Mouse (Mus musculus): ENCODE measurements around the gene Wdr86. TPM values are rescaled to one million over a fixed set of nuclear protein-coding genes. Genes with fewer than 3 reads are reported as not detected.

The Wdr86 gene
- polyA plus RNA-seq, 1 experiment from 2014 or later: 14.2 TPM

- Histone ChIP-seq H3K9ac (ENCODE audit: low read length) (no peak overlapping the region), H3K4me2 (ENCODE audit: low read depth) (peak overlapping the region; percentile 91), H3K36me3 (ENCODE audit: control insufficient read depth, insufficient read depth, low read length) (no peaks in the 10 kb centered on the region), H3K4me3 (ENCODE audit: low read depth, low read length) (no peak overlapping the region), H3K27ac (ENCODE audit: low read depth, low read length) (no peak overlapping the region), H3K4me1 (ENCODE audit: control insufficient read depth, insufficient read depth, low read length) (peaks cover 12% of the 10 kb centered on the region), H3K9me3 (ENCODE audit: control insufficient read depth, low read length) (no peaks in the 10 kb centered on the region), H3K27me3 (ENCODE audit: control insufficient read depth, insufficient read depth, low read length) (no peaks in the 10 kb centered on the region)
- WGBS: 6% methylated on average over 2 of the region's 2 CpGs
- no peak for ATAC-seq (ENCODE audit: insufficient read depth, low FRiP score, low TSS enrichment)
- peak; percentile 44 for DNase-seq (ENCODE audit: low spot score)
Observed at GRCm38 (mm10) chr5:24752175-24752498, 21.6 kb upstream of the Wdr86 start.

GRCm38 (mm10) chr5:24751305-24752174 lies 21.0 kb upstream of the Wdr86 start:
- H3K4me3 ChIP-seq (ENCODE audit: low read depth, low read length): peak overlapping the region; percentile 45
- H3K4me1 ChIP-seq (ENCODE audit: control insufficient read depth, insufficient read depth, low read length): peaks cover 12% of the 10 kb centered on the region
- H3K27ac ChIP-seq (ENCODE audit: low read depth, low read length): no peak overlapping the region
- DNase-seq (ENCODE audit: low spot score) (peak; percentile 57), ATAC-seq (ENCODE audit: insufficient read depth, low FRiP score, low TSS enrichment) (peak; percentile 35; the same call in 1 of the 2 replicates)
- no peaks in the 10 kb centered on the region for H3K27me3 ChIP-seq (ENCODE audit: control insufficient read depth, insufficient read depth, low read length)
- H3K4me2 ChIP-seq (ENCODE audit: low read depth): peak overlapping the region; percentile 91
- no peaks in the 10 kb centered on the region for H3K9me3 ChIP-seq (ENCODE audit: control insufficient read depth, low read length)
- WGBS: 2% methylated on average over 25 of the region's 25 CpGs
- no peaks in the 10 kb centered on the region for H3K36me3 ChIP-seq (ENCODE audit: control insufficient read depth, insufficient read depth, low read length)
- peak overlapping the region; percentile 76 for H3K9ac ChIP-seq (ENCODE audit: low read length)

- DNase-seq (ENCODE audit: low spot score) (peak; percentile 95), ATAC-seq (ENCODE audit: insufficient read depth, low FRiP score, low TSS enrichment) (peak; percentile 60)
- H3K36me3 ChIP-seq (ENCODE audit: control insufficient read depth, insufficient read depth, low read length): no peaks in the 10 kb centered on the region
- no peaks in the 10 kb centered on the region for H3K27me3 ChIP-seq (ENCODE audit: control insufficient read depth, insufficient read depth, low read length)
- 1% methylated on average over 57 of the region's 59 CpGs for WGBS
- H3K9me3 ChIP-seq (ENCODE audit: control insufficient read depth, low read length): no peaks in the 10 kb centered on the region
- peak overlapping the region; percentile 76 for H3K9ac ChIP-seq (ENCODE audit: low read length)
- H3K27ac ChIP-seq (ENCODE audit: low read depth, low read length): 0 out of 2 replicates have a peak overlapping the region, but pooled peaks have one; percentile 5
- H3K4me2 ChIP-seq (ENCODE audit: low read depth): peak overlapping the region; percentile 91
- H3K4me3 ChIP-seq (ENCODE audit: low read depth, low read length): peak overlapping the region; percentile 45
- H3K4me1 ChIP-seq (ENCODE audit: control insufficient read depth, insufficient read depth, low read length): peaks cover 12% of the 10 kb centered on the region
Observed at GRCm38 (mm10) chr5:24750321-24751304, 20.1 kb upstream of the Wdr86 start.

- WGBS: 57% methylated on average over 5 of the region's 5 CpGs
- ATAC-seq (ENCODE audit: insufficient read depth, low FRiP score, low TSS enrichment): no peak
- no peaks in the 10 kb centered on the region for H3K36me3 ChIP-seq (ENCODE audit: control insufficient read depth, insufficient read depth, low read length)
- peak overlapping the region; percentile 76 for H3K9ac ChIP-seq (ENCODE audit: low read length)
- no peaks in the 10 kb centered on the region for H3K27me3 ChIP-seq (ENCODE audit: control insufficient read depth, insufficient read depth, low read length)
- H3K4me1 ChIP-seq (ENCODE audit: control insufficient read depth, insufficient read depth, low read length): peaks cover 12% of the 10 kb centered on the region
- H3K4me2 ChIP-seq (ENCODE audit: low read depth): peak overlapping the region; percentile 91
- H3K4me3 ChIP-seq (ENCODE audit: low read depth, low read length): no peak overlapping the region; the same call in 1 of the 2 replicates
- H3K9me3 ChIP-seq (ENCODE audit: control insufficient read depth, low read length): no peaks in the 10 kb centered on the region
- peak; percentile 9 for DNase-seq (ENCODE audit: low spot score)
- no peak overlapping the region for H3K27ac ChIP-seq (ENCODE audit: low read depth, low read length)
Observed at GRCm38 (mm10) chr5:24749731-24750130, 19.2 kb upstream of the Wdr86 start.

GRCm38 (mm10) chr5:24747533-24747932 lies 17.0 kb upstream of the Wdr86 start:
- H3K9ac ChIP-seq (ENCODE audit: low read length): peak overlapping the region; percentile 32
- no peak overlapping the region for H3K27ac ChIP-seq (ENCODE audit: low read depth, low read length)
- H3K4me3 ChIP-seq (ENCODE audit: low read depth, low read length): no peak overlapping the region
- H3K4me2 ChIP-seq (ENCODE audit: low read depth): no peak overlapping the region
- H3K27me3 ChIP-seq (ENCODE audit: control insufficient read depth, insufficient read depth, low read length): no peaks in the 10 kb centered on the region
- 11% methylated on average over 6 of the region's 6 CpGs for WGBS
- H3K36me3 ChIP-seq (ENCODE audit: control insufficient read depth, insufficient read depth, low read length): no peaks in the 10 kb centered on the region
- DNase-seq (ENCODE audit: low spot score) (peak; percentile 19), ATAC-seq (ENCODE audit: insufficient read depth, low FRiP score, low TSS enrichment) (no peak)
- H3K9me3 ChIP-seq (ENCODE audit: control insufficient read depth, low read length): no peaks in the 10 kb centered on the region
- H3K4me1 ChIP-seq (ENCODE audit: control insufficient read depth, insufficient read depth, low read length): peaks cover 12% of the 10 kb centered on the region

- no peak for DNase-seq (ENCODE audit: low spot score)
- no peak for ATAC-seq (ENCODE audit: insufficient read depth, low FRiP score, low TSS enrichment)
- Histone ChIP-seq H3K27ac (ENCODE audit: low read depth, low read length) (no peak overlapping the region), H3K36me3 (ENCODE audit: control insufficient read depth, insufficient read depth, low read length) (no peaks in the 10 kb centered on the region), H3K4me3 (ENCODE audit: low read depth, low read length) (no peak overlapping the region), H3K9ac (ENCODE audit: low read length) (no peak overlapping the region), H3K4me1 (ENCODE audit: control insufficient read depth, insufficient read depth, low read length) (peaks cover 3% of the 10 kb centered on the region; the same call in 1 of the 2 replicates), H3K27me3 (ENCODE audit: control insufficient read depth, insufficient read depth, low read length) (no peaks in the 10 kb centered on the region), H3K4me2 (ENCODE audit: low read depth) (no peak overlapping the region), H3K9me3 (ENCODE audit: control insufficient read depth, low read length) (no peaks in the 10 kb centered on the region)
- 94% methylated on average over 10 of the region's 10 CpGs for WGBS
Observed at GRCm38 (mm10) chr5:24743956-24744355, 13.4 kb upstream of the Wdr86 start.

GRCm38 (mm10) chr5:24741172-24741885 lies 10.8 kb upstream of the Wdr86 start:
- H3K4me1 ChIP-seq (ENCODE audit: control insufficient read depth, insufficient read depth, low read length): no peaks in the 10 kb centered on the region; the same call in 1 of the 2 replicates
- H3K36me3 ChIP-seq (ENCODE audit: control insufficient read depth, insufficient read depth, low read length): no peaks in the 10 kb centered on the region
- no peaks in the 10 kb centered on the region for H3K27me3 ChIP-seq (ENCODE audit: control insufficient read depth, insufficient read depth, low read length)
- no peak overlapping the region for H3K4me3 ChIP-seq (ENCODE audit: low read depth, low read length)
- 0 out of 2 replicates have a peak overlapping the region, but pooled peaks have one; percentile 27 for H3K27ac ChIP-seq (ENCODE audit: low read depth, low read length)
- 65% methylated on average over 15 of the region's 15 CpGs for WGBS
- no peak overlapping the region for H3K9ac ChIP-seq (ENCODE audit: low read length)
- ATAC-seq (ENCODE audit: insufficient read depth, low FRiP score, low TSS enrichment): no peak
- H3K9me3 ChIP-seq (ENCODE audit: control insufficient read depth, low read length): no peaks in the 10 kb centered on the region
- peak; percentile 25 for DNase-seq (ENCODE audit: low spot score)
- no peak overlapping the region for H3K4me2 ChIP-seq (ENCODE audit: low read depth)

GRCm38 (mm10) chr5:24739141-24739753 lies 8.7 kb upstream of the Wdr86 start:
- H3K4me1 ChIP-seq (ENCODE audit: control insufficient read depth, insufficient read depth, low read length): no peaks in the 10 kb centered on the region; the same call in 1 of the 2 replicates
- 74% methylated on average over 15 of the region's 15 CpGs for WGBS
- H3K9me3 ChIP-seq (ENCODE audit: control insufficient read depth, low read length): no peaks in the 10 kb centered on the region
- no peaks in the 10 kb centered on the region for H3K36me3 ChIP-seq (ENCODE audit: control insufficient read depth, insufficient read depth, low read length)
- H3K27me3 ChIP-seq (ENCODE audit: control insufficient read depth, insufficient read depth, low read length): no peaks in the 10 kb centered on the region
- no peak overlapping the region for H3K9ac ChIP-seq (ENCODE audit: low read length)
- no peak overlapping the region for H3K4me3 ChIP-seq (ENCODE audit: low read depth, low read length)
- ATAC-seq (ENCODE audit: insufficient read depth, low FRiP score, low TSS enrichment) (no peak), DNase-seq (ENCODE audit: low spot score) (no peak)
- H3K4me2 ChIP-seq (ENCODE audit: low read depth): no peak overlapping the region
- H3K27ac ChIP-seq (ENCODE audit: low read depth, low read length): no peak overlapping the region

Data from neural tube, embryonic 11.5 days (tissue).